Mouse (Mus musculus) hindbrain, embryonic 11.5 days (tissue): ENCODE data around the gene Fam178b. TPM values are rescaled to one million over a fixed set of nuclear protein-coding genes. Genes with fewer than 3 reads are reported as not detected.

Experiments
- ATAC-seq: fragments of 200-750 bp; cut with Nextera tagmentation; 2 replicates; pipeline ENCODE4 v1.8.0; 2017; ENCODE audit warnings: mild to moderate bottlenecking, moderate TSS enrichment, moderate library complexity; ENCODE audit not compliant: low FRiP score
- DNase-seq: peaks from one replicate; pipeline ENCODE4 v3.0.0-alpha.2; 2015; ENCODE audit warnings: low spot score
- H3K27ac ChIP-seq: fragments of 300-500 bp; sonication (generic); 2 replicates; pipeline ENCODE4 v1.5.1; 2014; ENCODE audit warnings: mild to moderate bottlenecking, low read depth, low read length
- H3K27me3 ChIP-seq: fragments of 300-500 bp; sonication (generic); 2 replicates; pipeline ENCODE4 v1.6.1; 2014; ENCODE audit warnings: mild to moderate bottlenecking, low read length, moderate library complexity, mixed read lengths; ENCODE audit not compliant: control insufficient read depth, insufficient read depth
- H3K36me3 ChIP-seq: fragments of 300-500 bp; sonication (generic); 2 replicates; pipeline ENCODE4 v1.6.1; 2014; ENCODE audit warnings: mild to moderate bottlenecking, low read length, moderate library complexity, mixed read lengths; ENCODE audit not compliant: control insufficient read depth, insufficient read depth
- H3K4me1 ChIP-seq: fragments of 300-500 bp; sonication (generic); replicated peaks from 2 replicates; pipeline ENCODE4 v1.6.1; 2014; ENCODE audit warnings: low read length, mixed read lengths; ENCODE audit not compliant: control insufficient read depth, insufficient read depth
- H3K4me2 ChIP-seq: fragments of 300-500 bp; sonication (generic); replicated peaks from 2 replicates; pipeline ENCODE4 v1.6.1; 2014; ENCODE audit warnings: mild to moderate bottlenecking, low read depth, low read length
- H3K4me3 ChIP-seq: fragments of 300-500 bp; sonication (generic); 2 replicates; pipeline ENCODE4 v1.5.1; 2014; ENCODE audit warnings: low read depth, low read length
- H3K9ac ChIP-seq: fragments of 300-500 bp; sonication (generic); 2 replicates; pipeline ENCODE4 v1.6.1; 2014; ENCODE audit warnings: low read depth, low read length
- H3K9me3 ChIP-seq: fragments of 300-500 bp; sonication (generic); 2 replicates; pipeline ENCODE4 v1.6.1; 2016; ENCODE audit warnings: low read length; ENCODE audit not compliant: control insufficient read depth
- WGBS: fragments of 180-500 bp; shearing (Covaris S2); extraction: QIAGEN DNeasy Blood & Tissue Kit; methylation state at CpG from one replicate; pipeline ENCODE4 v1.1.7; 2014; 5-methylcytosine and 5-hydroxymethylcytosine counted together
- polyA plus RNA-seq: library from polyadenylated mRNA; unstranded; fragments of >200 nt; fragmentation: Nextera tagmentation; extraction: Ambion mirVana; gene quantifications from 2 replicates; pipeline ENCODE4 v1.2.1, GENCODE M21; 2014

Gene Fam178b
- polyA plus RNA-seq, 1 experiment from 2014 or later = 0.52 TPM

- Histone ChIP-seq H3K27me3 (no peaks in the 10 kb centered on the region), H3K4me1 (0 out of 2 replicates have a peak, but pooled peaks cover under 1% of the 10 kb centered on the region), H3K4me3 (no peak overlapping the region), H3K36me3 (peaks cover 7% of the 10 kb centered on the region; the same call in 1 of the 2 replicates), H3K9ac (no peak overlapping the region), H3K9me3 (no peaks in the 10 kb centered on the region), H3K4me2 (no peak overlapping the region), H3K27ac (no peak overlapping the region)
- DNase-seq (no peak), ATAC-seq (no peak)
- WGBS = 82% methylated on average over 11 of the region's 11 CpGs
Observed at GRCm38 (mm10) chr1:36519626-36520025, 163.4 kb downstream of the Fam178b start.

- no peak for ATAC-seq
- no peak for DNase-seq
- Histone ChIP-seq H3K4me2 (no peak overlapping the region), H3K36me3 (peaks cover 7% of the 10 kb centered on the region; the same call in 1 of the 2 replicates), H3K9ac (no peak overlapping the region), H3K27me3 (no peaks in the 10 kb centered on the region), H3K4me3 (no peak overlapping the region), H3K27ac (no peak overlapping the region), H3K9me3 (no peaks in the 10 kb centered on the region), H3K4me1 (0 out of 2 replicates have a peak, but pooled peaks cover 2% of the 10 kb centered on the region)
- WGBS = 80% methylated on average over 3 of the region's 3 CpGs
Observed at GRCm38 (mm10) chr1:36518259-36518658, 164.7 kb downstream of the Fam178b start.

- 48% methylated on average over 2 of the region's 2 CpGs for WGBS
- Histone ChIP-seq H3K9ac (peak overlapping the region; percentile 92; the same call in 1 of the 2 replicates), H3K4me3 (peak overlapping the region; percentile 88), H3K4me1 (0 out of 2 replicates have a peak, but pooled peaks cover 4% of the 10 kb centered on the region), H3K36me3 (no peaks in the 10 kb centered on the region), H3K27ac (no peak overlapping the region), H3K9me3 (no peaks in the 10 kb centered on the region), H3K27me3 (no peaks in the 10 kb centered on the region), H3K4me2 (peak overlapping the region; percentile 89)
- ATAC-seq (no peak), DNase-seq (peak; percentile 63)
Observed at GRCm38 (mm10) chr1:36513718-36514117, 169.3 kb downstream of the Fam178b start.

- WGBS = 0% methylated on average over 1 of the region's 1 CpGs
- Histone ChIP-seq H3K36me3 (no peaks in the 10 kb centered on the region), H3K27me3 (no peaks in the 10 kb centered on the region), H3K27ac (no peak overlapping the region), H3K9me3 (no peaks in the 10 kb centered on the region), H3K9ac (peak overlapping the region; percentile 92; the same call in 1 of the 2 replicates), H3K4me1 (0 out of 2 replicates have a peak, but pooled peaks cover 4% of the 10 kb centered on the region), H3K4me2 (peak overlapping the region; percentile 89), H3K4me3 (peak overlapping the region; percentile 88)
- DNase-seq (peak; percentile 12), ATAC-seq (no peak)
Observed at GRCm38 (mm10) chr1:36513310-36513709, 169.7 kb downstream of the Fam178b start.

GRCm38 (mm10) chr1:36512966-36513280, 170.1 kb downstream of the Fam178b start:
- ATAC-seq = no peak
- Histone ChIP-seq H3K27ac (peak overlapping the region; percentile 98; the same call in 1 of the 2 replicates), H3K27me3 (no peaks in the 10 kb centered on the region), H3K9me3 (no peaks in the 10 kb centered on the region), H3K4me1 (0 out of 2 replicates have a peak, but pooled peaks cover 4% of the 10 kb centered on the region), H3K4me2 (peak overlapping the region; percentile 89), H3K36me3 (no peaks in the 10 kb centered on the region), H3K4me3 (peak overlapping the region; percentile 88), H3K9ac (peak overlapping the region; percentile 92)
- WGBS = under 1% methylated on average over 16 of the region's 16 CpGs
- no peak for DNase-seq

Other genes with a start within 250 kb of the Fam178b start
- 35.7 and 45.3 TPM in 2 replicates for gene Lman2l, start 237.9 kb downstream of the Fam178b start, polyA plus RNA-seq
- gene Cnnm4, start 211.6 kb downstream of the Fam178b start, polyA plus RNA-seq = 9.5 and 10.4 TPM in 2 replicates
- 3.9 and 7.9 TPM in 2 replicates for gene Cnnm3, start 171.3 kb downstream of the Fam178b start, polyA plus RNA-seq
- 6.1 and 6.8 TPM in 2 replicates for gene Ankrd23, start 146.3 kb downstream of the Fam178b start, polyA plus RNA-seq
- not detected in 2 replicates for gene Gm42417, start 143.8 kb downstream of the Fam178b start, polyA plus RNA-seq
- 12.8 and 13.1 TPM in 2 replicates for gene Ankrd39, start 135.7 kb downstream of the Fam178b start, polyA plus RNA-seq
- 4.3 and 5.9 TPM in 2 replicates for gene Sema4c, start 124.8 kb downstream of the Fam178b start, polyA plus RNA-seq
- gene Cox5b, start 8.3 kb upstream of the Fam178b start, polyA plus RNA-seq = 510 and 530 TPM in 2 replicates
- gene 4933424G06Rik, start 27.0 kb upstream of the Fam178b start, polyA plus RNA-seq = 0.19 and 0.22 TPM in 2 replicates
- gene Actr1b, start 31.2 kb upstream of the Fam178b start, polyA plus RNA-seq = 84.9 and 97.5 TPM in 2 replicates
- gene Zap70, start 78.6 kb upstream of the Fam178b start, polyA plus RNA-seq = 0.15 and 0.39 TPM in 2 replicates